Mouse (Mus musculus) limb, embryonic 13.5 days (tissue): Measurements from ENCODE around the gene 2300002M23Rik. TPM values are rescaled to one million over a fixed set of nuclear protein-coding genes. Genes with fewer than 3 reads are reported as not detected.

Experiments used
- ATAC-seq: fragments of 200-750 bp; cut with Nextera tagmentation; 2 replicates; pipeline ENCODE4 v1.8.0; 2017; ENCODE audit warnings: low read depth, moderate number of reproducible peaks, moderate TSS enrichment; ENCODE audit not compliant: low FRiP score
- H3K27ac ChIP-seq: fragments of 300-500 bp; sonication (generic); 2 replicates; pipeline ENCODE4 v1.5.1; 2015; ENCODE audit warnings: inconsistent platforms, mild to moderate bottlenecking, moderate library complexity
- H3K27me3 ChIP-seq: fragments of 300-500 bp; sonication (generic); 2 replicates; pipeline ENCODE4 v1.6.1; 2015; ENCODE audit warnings: mild to moderate bottlenecking, inconsistent platforms
- H3K36me3 ChIP-seq: fragments of 300-500 bp; sonication (generic); 2 replicates; pipeline ENCODE4 v1.6.1; 2015; ENCODE audit warnings: inconsistent platforms, mild to moderate bottlenecking, moderate library complexity
- H3K4me1 ChIP-seq: fragments of 300-500 bp; sonication (generic); 2 replicates; pipeline ENCODE4 v1.6.1; 2015; ENCODE audit warnings: inconsistent platforms
- H3K4me2 ChIP-seq: fragments of 300-500 bp; sonication (generic); replicated peaks from 2 replicates; pipeline ENCODE4 v1.6.1; 2015; ENCODE audit warnings: inconsistent platforms, mild to moderate bottlenecking, moderate library complexity
- H3K4me3 ChIP-seq: fragments of 300-500 bp; sonication (generic); 2 replicates; pipeline ENCODE4 v1.5.1; 2015; ENCODE audit warnings: moderate library complexity, mild to moderate bottlenecking, inconsistent platforms
- H3K9ac ChIP-seq: fragments of 300-500 bp; sonication (generic); 2 replicates; pipeline ENCODE4 v1.6.1; 2015; ENCODE audit warnings: mild to moderate bottlenecking, inconsistent platforms
- H3K9me3 ChIP-seq: fragments of 300-500 bp; sonication (generic); 2 replicates; pipeline ENCODE4 v1.6.1; 2016; ENCODE audit warnings: inconsistent platforms
- WGBS: fragments of 180-500 bp; shearing (Covaris S2); methylation state at CpG from one replicate; pipeline ENCODE4 v1.1.7; 2015; 5-methylcytosine and 5-hydroxymethylcytosine counted together
- polyA plus RNA-seq: library from polyadenylated mRNA; unstranded; fragments of >200 nt; fragmentation: Nextera tagmentation; extraction: Ambion mirVana; gene quantifications from 2 replicates; pipeline ENCODE4 v1.2.1, GENCODE M21; 2015

The 2300002M23Rik gene
- polyA plus RNA-seq, 1 experiment from 2014 or later: not detected

DNA sequence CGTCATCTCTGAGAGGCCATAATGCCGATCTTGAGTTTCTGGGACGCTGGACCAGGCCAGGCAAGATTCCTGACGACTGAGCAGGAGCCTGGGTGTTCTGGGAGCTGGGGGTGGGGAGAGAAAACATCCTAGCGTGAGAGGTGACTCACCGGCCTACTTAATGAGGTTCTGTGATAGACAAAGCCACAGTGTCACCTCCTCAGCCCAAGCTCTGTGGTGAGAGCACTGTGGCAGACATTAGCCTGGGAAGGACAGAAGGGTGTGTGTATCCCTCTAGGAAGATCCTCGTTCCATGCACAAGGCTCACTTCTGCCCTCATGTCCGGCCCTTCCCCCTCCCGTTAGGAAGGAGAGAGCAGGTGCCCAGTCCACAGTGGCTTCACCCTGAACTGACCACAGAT lies 9.9 kb upstream of the 2300002M23Rik start:
- WGBS: 75% methylated on average over 9 of the region's 9 CpGs
- no peak overlapping the region for H3K4me2 ChIP-seq
- H3K4me1 ChIP-seq: no peaks in the 10 kb centered on the region
- H3K27me3 ChIP-seq: no peaks in the 10 kb centered on the region
- no peak for ATAC-seq
- H3K9me3 ChIP-seq: no peaks in the 10 kb centered on the region
- H3K4me3 ChIP-seq: no peak overlapping the region
- no peaks in the 10 kb centered on the region for H3K36me3 ChIP-seq
- no peak overlapping the region for H3K9ac ChIP-seq
- H3K27ac ChIP-seq: no peak overlapping the region

DNA sequence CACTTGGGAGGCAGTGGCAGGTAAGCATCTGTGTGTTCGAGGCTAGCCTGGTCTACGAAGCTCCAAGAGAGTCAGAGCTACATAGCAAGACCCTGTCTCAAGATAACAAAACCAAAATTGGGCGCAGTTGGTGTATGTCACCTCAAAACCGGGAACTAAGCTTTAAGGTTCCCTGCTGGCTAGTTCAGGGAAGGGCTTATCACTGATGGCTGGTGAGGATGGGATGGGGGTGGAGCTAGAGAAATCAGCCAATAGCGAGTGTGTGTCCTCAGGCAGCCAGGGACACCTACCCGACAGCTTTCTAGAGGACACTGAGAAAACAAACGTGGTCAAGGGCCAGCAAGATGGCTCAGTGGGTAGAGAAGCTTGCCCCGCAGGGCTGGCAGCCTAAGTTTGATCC lies 9.0 kb upstream of the 2300002M23Rik start:
- 62% methylated on average over 8 of the region's 8 CpGs for WGBS
- Histone ChIP-seq H3K9ac (no peak overlapping the region), H3K27ac (no peak overlapping the region), H3K9me3 (no peaks in the 10 kb centered on the region), H3K4me3 (no peak overlapping the region), H3K36me3 (no peaks in the 10 kb centered on the region), H3K27me3 (no peaks in the 10 kb centered on the region), H3K4me1 (no peaks in the 10 kb centered on the region), H3K4me2 (no peak overlapping the region)
- ATAC-seq: no peak

DNA sequence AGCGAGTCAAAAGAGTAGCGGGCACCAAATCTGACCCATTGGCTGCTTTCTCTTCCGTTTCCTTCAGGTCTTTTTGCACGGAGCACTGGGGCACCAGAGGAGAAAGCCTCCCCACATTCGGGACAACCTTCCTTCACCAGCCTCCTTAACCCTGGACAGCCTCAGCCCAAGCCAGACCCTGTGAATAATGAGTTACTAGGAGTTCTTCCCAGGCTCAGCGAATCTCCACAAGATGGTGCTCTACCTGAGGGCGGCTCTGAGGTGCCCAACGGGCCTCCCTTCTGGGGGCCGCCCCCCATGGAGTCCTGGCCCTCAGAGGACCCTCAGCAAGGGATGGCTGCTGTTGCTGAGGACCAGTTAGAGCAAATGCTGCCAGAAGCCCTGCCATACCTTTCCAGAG lies 517 bp downstream of the 2300002M23Rik start:
- no peaks in the 10 kb centered on the region for H3K9me3 ChIP-seq
- H3K4me3 ChIP-seq: no peak overlapping the region
- no peak for ATAC-seq
- H3K27me3 ChIP-seq: peaks cover 47% of the 10 kb centered on the region
- H3K9ac ChIP-seq: no peak overlapping the region
- no peak overlapping the region for H3K27ac ChIP-seq
- 21% methylated on average over 9 of the region's 9 CpGs for WGBS
- H3K4me1 ChIP-seq: peaks cover 10% of the 10 kb centered on the region
- no peak overlapping the region for H3K4me2 ChIP-seq
- no peaks in the 10 kb centered on the region for H3K36me3 ChIP-seq

DNA sequence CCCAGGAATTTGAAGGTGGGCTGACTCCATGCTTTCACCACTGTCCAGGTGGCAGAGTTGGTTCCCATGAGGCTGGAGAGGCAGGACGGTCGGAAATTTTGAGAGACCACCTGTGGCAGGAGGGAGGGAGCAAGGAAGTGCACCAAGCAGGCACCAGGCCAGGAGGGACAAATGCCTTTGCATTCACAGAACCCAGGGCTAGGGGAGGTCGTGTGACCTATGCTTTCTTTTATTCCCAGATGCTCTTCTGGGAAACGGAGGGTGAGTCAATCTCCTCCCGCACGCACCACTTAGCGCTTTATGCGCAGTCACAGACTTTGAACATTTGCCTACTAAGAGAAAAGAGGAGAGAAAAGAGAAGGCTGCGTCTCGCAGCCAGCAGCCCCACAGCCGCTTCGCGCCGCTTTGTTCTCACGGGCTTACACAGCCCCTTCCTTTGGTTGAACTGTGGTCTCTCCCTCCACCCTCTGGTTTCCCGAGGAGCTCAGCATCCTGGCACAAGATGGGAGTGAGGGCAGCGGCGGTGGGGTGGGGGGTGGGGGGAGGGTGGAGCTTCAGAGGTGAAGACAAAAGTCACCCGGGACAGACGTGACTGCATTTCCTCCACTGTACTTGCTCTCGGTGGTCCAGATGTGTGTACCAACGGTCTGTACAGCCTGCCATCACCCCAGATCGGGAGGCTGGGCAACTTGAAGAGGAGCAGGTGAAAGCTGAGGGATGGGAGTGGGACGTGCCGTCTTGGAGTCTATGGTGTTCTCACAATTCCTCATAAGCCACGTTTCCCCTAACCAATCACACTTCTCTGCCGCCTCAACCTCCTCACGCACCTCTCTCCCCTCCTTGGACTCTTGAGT lies 2.1 kb downstream of the 2300002M23Rik start:
- peak overlapping the region; percentile 51 for H3K9ac ChIP-seq
- ATAC-seq: 0 out of 2 replicates have a peak, but pooled peaks have one; percentile 54
- H3K27me3 ChIP-seq: peaks cover 45% of the 10 kb centered on the region
- H3K36me3 ChIP-seq: no peaks in the 10 kb centered on the region
- 3% methylated on average over 28 of the region's 28 CpGs for WGBS
- H3K4me3 ChIP-seq: peak overlapping the region; percentile 32
- H3K4me1 ChIP-seq: peaks cover 10% of the 10 kb centered on the region
- no peaks in the 10 kb centered on the region for H3K9me3 ChIP-seq
- H3K27ac ChIP-seq: no peak overlapping the region
- H3K4me2 ChIP-seq: peak overlapping the region; percentile 62

DNA sequence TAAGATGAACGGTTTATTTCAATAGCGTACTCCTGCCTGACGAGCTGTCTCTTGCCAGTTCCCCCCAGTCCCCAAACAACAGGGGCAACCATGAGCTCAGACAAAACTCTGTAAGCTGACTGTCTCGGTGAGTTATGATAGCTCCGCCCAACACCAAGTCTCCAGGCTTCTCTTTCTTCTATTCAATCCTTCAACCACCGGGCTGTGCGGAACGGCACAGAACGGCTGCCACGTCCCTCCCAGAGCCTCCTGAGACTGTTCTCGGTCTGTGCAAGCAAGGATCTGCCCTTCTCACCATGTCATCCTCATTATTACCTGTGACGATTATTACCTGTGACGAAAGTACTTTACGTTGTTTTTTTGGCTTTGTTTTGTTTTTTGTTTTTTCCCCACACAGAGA lies 3.6 kb downstream of the 2300002M23Rik start:
- Histone ChIP-seq H3K4me3 (no peak overlapping the region), H3K4me2 (no peak overlapping the region), H3K9ac (no peak overlapping the region), H3K36me3 (no peaks in the 10 kb centered on the region), H3K27me3 (peaks cover 54% of the 10 kb centered on the region), H3K9me3 (no peaks in the 10 kb centered on the region), H3K4me1 (peaks cover 10% of the 10 kb centered on the region), H3K27ac (no peak overlapping the region)
- ATAC-seq: no peak
- 83% methylated on average over 14 of the region's 14 CpGs for WGBS

DNA sequence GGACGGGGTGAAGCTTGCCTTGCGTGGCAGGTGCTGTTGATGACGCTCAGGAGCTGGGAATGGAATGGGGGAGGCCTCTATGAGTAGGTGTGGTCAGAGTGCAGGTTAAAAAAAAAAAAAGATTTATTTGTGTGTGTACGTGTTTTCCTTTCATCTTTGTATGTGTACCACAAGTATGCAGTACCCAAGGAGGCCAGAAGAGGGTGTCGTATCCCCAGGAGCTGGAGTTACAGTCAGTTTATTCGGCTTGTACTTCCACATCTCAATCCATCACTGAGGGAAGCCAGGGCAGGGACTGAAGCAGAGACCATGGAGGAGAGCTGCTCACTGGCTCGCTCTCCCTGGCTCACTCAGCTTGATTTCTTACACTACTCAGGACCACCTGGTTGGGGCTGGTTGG lies 4.2 kb downstream of the 2300002M23Rik start:
- no peak overlapping the region for H3K4me3 ChIP-seq
- no peaks in the 10 kb centered on the region for H3K9me3 ChIP-seq
- H3K4me1 ChIP-seq: peaks cover 10% of the 10 kb centered on the region
- no peak overlapping the region for H3K9ac ChIP-seq
- ATAC-seq: no peak
- H3K4me2 ChIP-seq: no peak overlapping the region
- 94% methylated on average over 7 of the region's 7 CpGs for WGBS
- H3K27me3 ChIP-seq: peaks cover 52% of the 10 kb centered on the region
- no peaks in the 10 kb centered on the region for H3K36me3 ChIP-seq
- no peak overlapping the region for H3K27ac ChIP-seq

DNA sequence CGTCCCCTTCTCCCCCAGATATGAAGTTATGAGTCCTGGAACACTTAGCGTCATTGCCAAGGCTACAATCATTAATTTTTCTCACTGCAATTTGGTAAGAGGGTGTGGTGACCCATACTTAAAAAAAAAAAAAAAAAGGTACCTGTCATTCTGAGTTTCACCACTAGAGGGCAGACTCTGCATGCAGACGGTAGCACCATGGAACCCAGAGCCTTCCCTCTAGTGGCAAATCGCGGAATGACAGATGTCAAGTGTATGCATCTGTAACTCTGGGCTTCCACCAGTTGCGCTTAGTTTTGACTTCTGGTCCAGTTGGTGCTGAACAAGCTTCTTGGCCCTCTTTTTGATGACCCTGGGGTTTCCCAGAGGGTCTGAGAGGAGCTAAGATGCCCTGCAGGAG lies 11.0 kb downstream of the 2300002M23Rik start:
- ATAC-seq: no peak
- H3K27me3 ChIP-seq: peaks cover 24% of the 10 kb centered on the region
- H3K9ac ChIP-seq: no peak overlapping the region
- H3K27ac ChIP-seq: no peak overlapping the region
- no peaks in the 10 kb centered on the region for H3K36me3 ChIP-seq
- no peaks in the 10 kb centered on the region for H3K4me1 ChIP-seq
- H3K4me2 ChIP-seq: no peak overlapping the region
- no peaks in the 10 kb centered on the region for H3K9me3 ChIP-seq
- H3K4me3 ChIP-seq: no peak overlapping the region
- WGBS: 19% methylated on average over 6 of the region's 6 CpGs

DNA sequence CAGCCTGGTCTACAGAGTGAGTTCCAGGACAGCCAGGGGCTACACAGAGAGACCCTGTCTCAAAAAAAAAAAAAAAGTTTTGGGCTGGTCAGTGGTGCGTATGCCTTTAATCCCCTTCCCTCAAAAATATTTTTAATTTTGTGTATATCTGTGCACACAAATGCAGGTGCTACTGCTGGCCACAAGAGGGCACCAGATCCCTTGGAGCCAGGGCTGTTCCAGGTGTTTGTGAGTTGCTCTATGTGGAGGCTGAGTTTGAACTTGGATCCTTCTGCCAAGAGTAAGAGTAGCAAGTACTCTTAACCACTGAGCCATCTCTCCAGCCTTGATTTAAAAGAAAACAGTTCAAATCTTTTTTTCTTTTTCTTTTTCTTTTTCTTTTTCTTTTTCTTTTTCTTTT lies 15.7 kb downstream of the 2300002M23Rik start:
- no peak overlapping the region for H3K4me3 ChIP-seq
- no peaks in the 10 kb centered on the region for H3K36me3 ChIP-seq
- ATAC-seq: no peak
- no peaks in the 10 kb centered on the region for H3K4me1 ChIP-seq
- H3K4me2 ChIP-seq: no peak overlapping the region
- no peaks in the 10 kb centered on the region for H3K27me3 ChIP-seq
- WGBS: 95% methylated on average over 1 of the region's 1 CpGs
- no peak overlapping the region for H3K9ac ChIP-seq
- H3K9me3 ChIP-seq: peaks cover 3% of the 10 kb centered on the region; the same call in 1 of the 2 replicates
- H3K27ac ChIP-seq: no peak overlapping the region

DNA sequence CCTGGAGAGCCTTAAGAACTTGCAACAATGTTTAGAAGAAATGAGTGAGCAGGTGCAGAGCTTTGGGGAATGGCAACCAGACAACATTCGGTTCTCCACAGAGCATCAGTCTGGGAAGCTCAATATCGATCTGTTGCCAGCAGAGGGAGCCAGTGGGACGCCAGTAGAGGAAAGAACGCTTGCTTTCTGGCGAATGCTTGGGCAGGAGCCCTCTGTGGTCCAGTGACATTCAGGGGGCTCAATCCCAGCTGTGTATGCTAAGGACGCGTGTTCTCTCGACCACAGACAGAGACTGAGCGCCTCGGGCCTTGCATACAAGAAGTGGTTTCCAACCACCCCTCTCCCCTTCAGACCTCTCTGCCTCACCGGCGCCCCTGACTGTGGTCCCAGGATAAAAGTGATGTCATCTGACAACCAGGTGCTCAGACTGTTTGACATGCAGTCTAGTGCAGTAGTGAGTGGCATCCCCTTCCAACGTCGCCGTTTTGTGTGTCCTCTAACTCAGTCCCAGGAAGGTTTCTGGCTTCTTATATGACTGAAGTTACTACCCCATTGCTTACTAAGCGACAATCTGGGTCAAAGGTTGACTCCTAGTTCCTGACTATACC lies 17.2 kb downstream of the 2300002M23Rik start:
- no peaks in the 10 kb centered on the region for H3K27me3 ChIP-seq
- H3K36me3 ChIP-seq: no peaks in the 10 kb centered on the region
- peak overlapping the region; percentile 47 for H3K4me2 ChIP-seq
- no peaks in the 10 kb centered on the region for H3K4me1 ChIP-seq
- H3K4me3 ChIP-seq: no peak overlapping the region
- 20% methylated on average over 16 of the region's 16 CpGs for WGBS
- peaks cover 3% of the 10 kb centered on the region; the same call in 1 of the 2 replicates for H3K9me3 ChIP-seq
- no peak overlapping the region for H3K9ac ChIP-seq
- no peak overlapping the region for H3K27ac ChIP-seq
- 0 out of 2 replicates have a peak, but pooled peaks have one; percentile 32 for ATAC-seq

DNA sequence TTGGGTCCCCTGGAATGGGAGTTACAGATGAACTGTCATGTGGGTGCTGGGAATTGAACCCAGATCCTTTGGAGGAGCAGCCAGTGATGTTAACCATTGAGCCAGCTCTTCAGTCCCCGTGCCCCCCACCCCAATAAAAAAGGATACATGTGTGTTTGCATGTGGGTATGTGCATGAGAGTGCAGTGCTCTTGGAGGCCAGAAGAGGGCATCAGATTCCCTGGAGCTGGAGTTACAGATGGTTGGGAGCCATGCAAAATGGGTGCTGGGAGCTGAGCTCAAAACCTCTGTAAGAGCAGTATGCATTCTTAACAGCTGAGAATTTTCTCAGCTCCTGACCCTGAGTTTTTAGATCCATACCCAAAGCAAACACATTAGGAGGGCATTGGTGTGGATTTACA lies 20.0 kb downstream of the 2300002M23Rik start:
- Histone ChIP-seq H3K36me3 (no peaks in the 10 kb centered on the region), H3K9me3 (peaks cover 3% of the 10 kb centered on the region; the same call in 1 of the 2 replicates), H3K4me3 (no peak overlapping the region), H3K4me2 (no peak overlapping the region), H3K4me1 (0 out of 2 replicates have a peak, but pooled peaks cover 5% of the 10 kb centered on the region), H3K9ac (no peak overlapping the region), H3K27me3 (0 out of 2 replicates have a peak, but pooled peaks cover 2% of the 10 kb centered on the region), H3K27ac (no peak overlapping the region)
- WGBS: 74% methylated on average over 1 of the region's 1 CpGs
- ATAC-seq: no peak

DNA sequence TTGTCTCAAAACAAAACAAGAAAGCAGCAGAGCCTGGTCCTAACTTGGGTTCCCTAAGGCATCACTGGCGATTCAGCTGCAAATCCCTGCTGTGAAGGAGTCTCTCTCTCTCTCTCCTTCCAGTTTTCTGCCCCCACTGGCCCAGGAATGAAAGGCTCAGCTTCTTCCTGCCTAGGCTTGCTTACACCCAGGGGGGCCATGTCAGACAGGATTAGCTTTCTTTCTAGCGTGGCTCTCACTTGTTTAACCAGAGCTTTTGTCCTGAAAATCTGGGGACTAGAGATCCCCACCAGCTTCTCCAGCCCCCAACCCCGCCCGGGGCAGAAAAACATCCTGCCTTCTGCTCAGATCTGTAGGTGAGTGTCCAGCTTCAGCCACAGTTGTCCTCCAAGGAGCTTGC lies 21.1 kb downstream of the 2300002M23Rik start:
- no peak overlapping the region for H3K4me3 ChIP-seq
- no peak overlapping the region for H3K4me2 ChIP-seq
- ATAC-seq: no peak
- no peaks in the 10 kb centered on the region for H3K36me3 ChIP-seq
- H3K4me1 ChIP-seq: 0 out of 2 replicates have a peak, but pooled peaks cover 5% of the 10 kb centered on the region
- no peak overlapping the region for H3K9ac ChIP-seq
- 0 out of 2 replicates have a peak, but pooled peaks cover 4% of the 10 kb centered on the region for H3K27me3 ChIP-seq
- 41% methylated on average over 4 of the region's 4 CpGs for whole genome bisulfite sequencing
- H3K27ac ChIP-seq: no peak overlapping the region
- peaks cover 3% of the 10 kb centered on the region; the same call in 1 of the 2 replicates for H3K9me3 ChIP-seq
